In the genomic region with DNA sequence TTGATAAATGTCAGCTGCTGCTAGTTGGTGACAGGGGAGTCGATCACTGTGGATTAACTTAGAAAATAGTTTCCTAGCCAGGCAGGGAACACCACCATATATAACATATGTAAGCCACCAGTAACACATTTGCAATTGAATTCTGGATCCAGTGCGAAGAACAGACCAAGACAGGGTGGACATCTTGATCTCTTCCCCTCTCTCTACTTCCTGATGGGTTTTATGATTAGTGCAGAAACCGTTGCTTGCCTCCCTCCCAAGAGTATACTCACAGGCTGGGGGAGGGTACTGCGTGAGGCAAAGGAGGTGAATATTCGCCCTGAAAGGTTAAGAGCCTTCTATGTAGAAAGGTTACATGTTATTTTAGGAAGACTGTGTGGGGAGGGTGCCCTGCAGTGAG, we compare ENCODE assay signal across 22 mouse cellular contexts. TPM values are rescaled to one million over a fixed set of nuclear protein-coding genes. Genes with fewer than 3 reads are reported as not detected.
DNase-seq lines count a peak whose midpoint lies in the region; ATAC-seq and TF ChIP-seq lines count a peak whose summit lies in the region.
"Had no signal": no experiment of that assay in that cellular context is flagged by ENCODE, and none has a peak within 500 bp of the region (broad histone marks: within the 10 kb centered on the region; RNA-seq: fewer than 3 reads in every experiment).

No protein-coding gene starts in this region.

- no peak for TF ChIP-seq CTCF in forebrain, postnatal 0 days (IDR thresholded peaks at IDR 0.05; ENCODE audit: low read depth)
- TF ChIP-seq CTCF in hindbrain, postnatal 0 days (IDR thresholded peaks at IDR 0.05; ENCODE audit: low read depth): no peak
- no peak for TF ChIP-seq CTCF in cerebellum, adult 2 months (IDR thresholded peaks at IDR 0.05; ENCODE audit: borderline replicate concordance, insufficient read depth, low read depth, low read length)

- no peaks in the 10 kb centered on the region for H3K9me3 ChIP-seq in forebrain, embryonic 10.5 days
- no peaks in the 10 kb centered on the region for H3K9me3 ChIP-seq in forebrain, postnatal 0 days (ENCODE audit: low read length)
- H3K9me3 ChIP-seq in hindbrain, embryonic 11.5 days (ENCODE audit: control insufficient read depth, low read length): no peaks in the 10 kb centered on the region
- H3K9me3 ChIP-seq in hindbrain, postnatal 0 days (ENCODE audit: low read length): no peaks in the 10 kb centered on the region
- H3K9me3 ChIP-seq in neural tube, embryonic 12.5 days: no peaks in the 10 kb centered on the region
- no peaks in the 10 kb centered on the region for H3K9me3 ChIP-seq in neural tube, embryonic 15.5 days (replicated peaks)
- H3K9me3 ChIP-seq: embryonic facial prominence, embryonic 13.5 days; heart, embryonic 10.5 days; hindbrain, embryonic 13.5 days had no signal

- H3K4me1 ChIP-seq in forebrain, embryonic 10.5 days: peaks cover 93% of the 10 kb centered on the region
- H3K4me1 ChIP-seq in forebrain, postnatal 0 days (ENCODE audit: insufficient read depth): peaks cover 6% of the 10 kb centered on the region; the same call in 1 of the 2 replicates
- peaks cover 23% of the 10 kb centered on the region for H3K4me1 ChIP-seq in hindbrain, embryonic 11.5 days (replicated peaks; ENCODE audit: control insufficient read depth, insufficient read depth, low read length)
- H3K4me1 ChIP-seq in hindbrain, postnatal 0 days (ENCODE audit: insufficient read depth, low read length): peaks cover 6% of the 10 kb centered on the region
- H3K4me1 ChIP-seq in neural tube, embryonic 12.5 days: peaks cover 46% of the 10 kb centered on the region
- peaks cover 24% of the 10 kb centered on the region for H3K4me1 ChIP-seq in neural tube, embryonic 15.5 days
- no peaks in the 10 kb centered on the region; the same call in 1 of the 2 replicates for H3K4me1 ChIP-seq in cerebellum, adult 2 months (ENCODE audit: control insufficient read depth, insufficient read depth, low read length)

- H3K4me2 ChIP-seq in forebrain, postnatal 0 days (ENCODE audit: low read depth): no peak overlapping the region
- 0 out of 2 replicates have a peak overlapping the region, but pooled peaks have one; percentile 1 for H3K4me2 ChIP-seq in hindbrain, embryonic 11.5 days (replicated peaks; ENCODE audit: low read depth, low read length)
- H3K4me2 ChIP-seq in hindbrain, postnatal 0 days (ENCODE audit: low read depth, low read length): no peak overlapping the region
- H3K4me2 ChIP-seq in neural tube, embryonic 12.5 days (replicated peaks): peak overlapping the region; percentile 20
- H3K4me2 ChIP-seq in neural tube, embryonic 15.5 days: no peak overlapping the region
- H3K4me2 ChIP-seq: embryonic facial prominence, embryonic 13.5 days; hindbrain, embryonic 13.5 days had no signal

- TF ChIP-seq POLR2A in cerebellum, adult 2 months (IDR thresholded peaks at IDR 0.05; ENCODE audit: borderline replicate concordance, insufficient read depth, low read length): no peak

- WGBS in forebrain, embryonic 10.5 days: 54% methylated on average over 5 of the region's 5 CpGs
- WGBS in forebrain, postnatal 0 days: 58% methylated on average over 5 of the region's 5 CpGs
- 49% methylated on average over 5 of the region's 5 CpGs for WGBS in hindbrain, embryonic 11.5 days
- WGBS in hindbrain, postnatal 0 days: 41% methylated on average over 5 of the region's 5 CpGs
- WGBS in neural tube, embryonic 12.5 days: 45% methylated on average over 5 of the region's 5 CpGs
- 51% methylated on average over 5 of the region's 5 CpGs for WGBS in neural tube, embryonic 15.5 days
- 78% methylated on average over 5 of the region's 5 CpGs for WGBS in cerebellum, adult 2 months

- no peak for DNase-seq in forebrain, embryonic 10.5 days (ENCODE audit: extremely low spot score, low spot score)
- no peak for DNase-seq in forebrain, postnatal 0 days
- DNase-seq in hindbrain, embryonic 11.5 days (ENCODE audit: low spot score): no peak
- no peak for DNase-seq in hindbrain, postnatal 0 days (ENCODE audit: low spot score)
- no peak for DNase-seq in cerebellum, adult 2 months
- DNase-seq: adrenal gland, postnatal 14 days; B cell, adult 2 months; cerebellum, adult 11-12 months; cerebellum, adult 9-11 months; cerebellum, postnatal 36 days; gastrocnemius, postnatal 36 days; heart, adult 11 months; heart, postnatal 36 days had no signal

- H3K27ac ChIP-seq in forebrain, embryonic 10.5 days: peak overlapping the region; percentile 22; the same call in 1 of the 2 replicates
- H3K27ac ChIP-seq in forebrain, postnatal 0 days (ENCODE audit: low read depth, low read length): no peak overlapping the region
- no peak overlapping the region for H3K27ac ChIP-seq in hindbrain, embryonic 11.5 days (ENCODE audit: low read depth, low read length)
- no peak overlapping the region for H3K27ac ChIP-seq in hindbrain, postnatal 0 days
- H3K27ac ChIP-seq in neural tube, embryonic 12.5 days: no peak overlapping the region
- H3K27ac ChIP-seq in neural tube, embryonic 15.5 days (replicated peaks): no peak overlapping the region
- no peak overlapping the region for H3K27ac ChIP-seq in cerebellum, adult 2 months (ENCODE audit: insufficient read depth, low read length)
- H3K27ac ChIP-seq: embryonic facial prominence, embryonic 13.5 days; heart, embryonic 10.5 days; hindbrain, embryonic 13.5 days had no signal

- no peak for ATAC-seq in forebrain, postnatal 0 days
- ATAC-seq in hindbrain, embryonic 11.5 days (ENCODE audit: low FRiP score): no peak
- ATAC-seq in hindbrain, postnatal 0 days: no peak
- ATAC-seq in neural tube, embryonic 12.5 days (ENCODE audit: low FRiP score, low read depth): no peak
- no peak for ATAC-seq in neural tube, embryonic 15.5 days (ENCODE audit: low FRiP score)
- ATAC-seq: activated CD4-positive, CD25-positive, alpha-beta regulatory T cell, adult 4 months; CD4-positive, CD25-positive, alpha-beta regulatory T cell, adult 4 months; forebrain, embryonic 14.5 days; Patski had no signal

- no peak overlapping the region for H3K9ac ChIP-seq in forebrain, postnatal 0 days
- no peak overlapping the region for H3K9ac ChIP-seq in hindbrain, embryonic 11.5 days (ENCODE audit: low read depth, low read length)
- no peak overlapping the region for H3K9ac ChIP-seq in hindbrain, postnatal 0 days (replicated peaks; ENCODE audit: low read length)
- 0 out of 2 replicates have a peak overlapping the region, but pooled peaks have one; percentile 13 for H3K9ac ChIP-seq in neural tube, embryonic 12.5 days
- no peak overlapping the region for H3K9ac ChIP-seq in neural tube, embryonic 15.5 days (replicated peaks)
- H3K9ac ChIP-seq: embryonic facial prominence, embryonic 13.5 days; hindbrain, embryonic 13.5 days had no signal

- peaks cover 97% of the 10 kb centered on the region for H3K27me3 ChIP-seq in forebrain, embryonic 10.5 days (ENCODE audit: poor library complexity, severe bottlenecking)
- peaks cover 8% of the 10 kb centered on the region; the same call in 1 of the 2 replicates for H3K27me3 ChIP-seq in forebrain, postnatal 0 days (ENCODE audit: insufficient read depth, low read length)
- peaks cover 14% of the 10 kb centered on the region; the same call in 1 of the 2 replicates for H3K27me3 ChIP-seq in hindbrain, embryonic 11.5 days (ENCODE audit: control insufficient read depth, insufficient read depth, low read length)
- 0 out of 2 replicates have a peak, but pooled peaks cover 3% of the 10 kb centered on the region for H3K27me3 ChIP-seq in hindbrain, postnatal 0 days (ENCODE audit: insufficient read depth, low read length)
- H3K27me3 ChIP-seq in neural tube, embryonic 12.5 days (replicated peaks): peaks cover 16% of the 10 kb centered on the region
- H3K27me3 ChIP-seq in neural tube, embryonic 15.5 days (replicated peaks): peaks cover 19% of the 10 kb centered on the region
- peaks cover 1% of the 10 kb centered on the region; the same call in 1 of the 2 replicates for H3K27me3 ChIP-seq in cerebellum, adult 2 months (ENCODE audit: control insufficient read depth, insufficient read depth, low read length)

- no peaks in the 10 kb centered on the region for H3K36me3 ChIP-seq in forebrain, embryonic 10.5 days (replicated peaks)
- H3K36me3 ChIP-seq in forebrain, postnatal 0 days (ENCODE audit: insufficient read depth): no peaks in the 10 kb centered on the region
- H3K36me3 ChIP-seq in hindbrain, embryonic 11.5 days (ENCODE audit: control insufficient read depth, insufficient read depth, low read length): no peaks in the 10 kb centered on the region
- no peaks in the 10 kb centered on the region for H3K36me3 ChIP-seq in hindbrain, postnatal 0 days (ENCODE audit: insufficient read depth, low read length)
- H3K36me3 ChIP-seq in neural tube, embryonic 12.5 days: no peaks in the 10 kb centered on the region
- no peaks in the 10 kb centered on the region for H3K36me3 ChIP-seq in neural tube, embryonic 15.5 days
- H3K36me3 ChIP-seq: embryonic facial prominence, embryonic 13.5 days; heart, embryonic 10.5 days; hindbrain, embryonic 13.5 days had no signal

- no peak overlapping the region for H3K4me3 ChIP-seq in forebrain, embryonic 10.5 days
- H3K4me3 ChIP-seq in forebrain, postnatal 0 days (ENCODE audit: low read depth, low read length): no peak overlapping the region
- H3K4me3 ChIP-seq in hindbrain, embryonic 11.5 days (ENCODE audit: low read depth, low read length): no peak overlapping the region
- H3K4me3 ChIP-seq in hindbrain, postnatal 0 days (ENCODE audit: low read length): no peak overlapping the region
- H3K4me3 ChIP-seq in neural tube, embryonic 12.5 days: no peak overlapping the region
- H3K4me3 ChIP-seq in neural tube, embryonic 15.5 days (replicated peaks): no peak overlapping the region
- no peak overlapping the region for H3K4me3 ChIP-seq in cerebellum, adult 2 months (replicated peaks; ENCODE audit: insufficient read depth, low read depth, low read length)
- H3K4me3 ChIP-seq: embryonic facial prominence, embryonic 13.5 days; heart, embryonic 10.5 days; hindbrain, embryonic 13.5 days had no signal

RNA-seq across cellular contexts. Expression of a gene that starts 3.1 kb away (rescaled TPM):
- polyA plus RNA-seq in forebrain, embryonic 10.5 days (2016; fragmentation: Nextera tagmentation; extraction: Ambion mirVana): 9.0 and 9.3 TPM in 2 replicates
- total RNA-seq in forebrain, postnatal 0 days (2014; rRNA removed): 0.85 and 0.86 TPM in 2 replicates
- polyA plus RNA-seq in forebrain, postnatal 0 days (2015; fragmentation: Nextera tagmentation; extraction: Ambion mirVana): 0.69 and 0.78 TPM in 2 replicates
- polyA plus RNA-seq in hindbrain, embryonic 11.5 days (2014; fragmentation: Nextera tagmentation; extraction: Ambion mirVana): 7.5 and 8.4 TPM in 2 replicates
- 1.3 and 2.0 TPM in 2 replicates for total RNA-seq in hindbrain, postnatal 0 days (2014; rRNA removed)
- 0.28 and 0.37 TPM in 2 replicates for polyA plus RNA-seq in hindbrain, postnatal 0 days (2015; fragmentation: Nextera tagmentation; extraction: Ambion mirVana)
- 8.2 and 11.1 TPM in 2 replicates for polyA plus RNA-seq in neural tube, embryonic 12.5 days (2016; fragmentation: Nextera tagmentation; extraction: Ambion mirVana)
- polyA plus RNA-seq in neural tube, embryonic 15.5 days (2015; fragmentation: Nextera tagmentation; extraction: Ambion mirVana): 2.0 and 3.0 TPM in 2 replicates
- polyA plus RNA-seq in cerebellum, adult 2 months (2012; rRNA removed): 4.3 and 4.5 TPM in 2 replicates
- polyA plus RNA-seq: activated CD4-positive, CD25-positive, alpha-beta regulatory T cell, adult 4 months had no signal

RNA-seq across cellular contexts. Expression of a gene that starts 41.6 kb away (rescaled TPM):
- polyA plus RNA-seq in forebrain, embryonic 10.5 days (2016; fragmentation: Nextera tagmentation; extraction: Ambion mirVana): 12.0 and 13.8 TPM in 2 replicates
- 18.6 and 25.5 TPM in 2 replicates for total RNA-seq in forebrain, postnatal 0 days (2014; rRNA removed)
- 8.0 and 8.2 TPM in 2 replicates for polyA plus RNA-seq in forebrain, postnatal 0 days (2015; fragmentation: Nextera tagmentation; extraction: Ambion mirVana)
- polyA plus RNA-seq in hindbrain, embryonic 11.5 days (2014; fragmentation: Nextera tagmentation; extraction: Ambion mirVana): 21.1 and 22.6 TPM in 2 replicates
- total RNA-seq in hindbrain, postnatal 0 days (2014; rRNA removed): 18.8 and 22.4 TPM in 2 replicates
- 8.0 and 8.2 TPM in 2 replicates for polyA plus RNA-seq in hindbrain, postnatal 0 days (2015; fragmentation: Nextera tagmentation; extraction: Ambion mirVana)
- 16.1 and 16.2 TPM in 2 replicates for polyA plus RNA-seq in neural tube, embryonic 12.5 days (2016; fragmentation: Nextera tagmentation; extraction: Ambion mirVana)
- 8.0 and 15.4 TPM in 2 replicates for polyA plus RNA-seq in neural tube, embryonic 15.5 days (2015; fragmentation: Nextera tagmentation; extraction: Ambion mirVana)
- polyA plus RNA-seq in cerebellum, adult 2 months (2012; rRNA removed): 17.6 and 18.6 TPM in 2 replicates

RNA-seq across cellular contexts. Expression of a gene that starts 55.5 kb away (rescaled TPM):
- polyA plus RNA-seq in forebrain, embryonic 10.5 days (2016; fragmentation: Nextera tagmentation; extraction: Ambion mirVana): 120 and 122 TPM in 2 replicates
- total RNA-seq in forebrain, postnatal 0 days (2014; rRNA removed): 135 and 159 TPM in 2 replicates
- polyA plus RNA-seq in forebrain, postnatal 0 days (2015; fragmentation: Nextera tagmentation; extraction: Ambion mirVana): 42.6 and 56.4 TPM in 2 replicates
- 53.3 and 66.1 TPM in 2 replicates for polyA plus RNA-seq in hindbrain, embryonic 11.5 days (2014; fragmentation: Nextera tagmentation; extraction: Ambion mirVana)
- total RNA-seq in hindbrain, postnatal 0 days (2014; rRNA removed): 88.9 and 105 TPM in 2 replicates
- polyA plus RNA-seq in hindbrain, postnatal 0 days (2015; fragmentation: Nextera tagmentation; extraction: Ambion mirVana): 54.1 and 58.0 TPM in 2 replicates
- polyA plus RNA-seq in neural tube, embryonic 12.5 days (2016; fragmentation: Nextera tagmentation; extraction: Ambion mirVana): 90.7 and 91.4 TPM in 2 replicates
- 44.3 and 52.4 TPM in 2 replicates for polyA plus RNA-seq in neural tube, embryonic 15.5 days (2015; fragmentation: Nextera tagmentation; extraction: Ambion mirVana)
- polyA plus RNA-seq in cerebellum, adult 2 months (2012; rRNA removed): 47.4 and 49.5 TPM in 2 replicates

Comparison
In these comparisons a context has a peak if more than half of its experiments do, and no peak if none do; other contexts are left out.
1. H3K4me2 ChIP-seq: peak in hindbrain, embryonic 11.5 days (single experiment) and neural tube, embryonic 12.5 days (single experiment); none in forebrain, postnatal 0 days (single experiment), hindbrain, postnatal 0 days (single experiment) and neural tube, embryonic 15.5 days (single experiment).